Mouse (Mus musculus) liver, postnatal 0 days (tissue): ENCODE data around the gene Bicra. TPM values are rescaled to one million over a fixed set of nuclear protein-coding genes. Genes with fewer than 3 reads are reported as not detected.
A peak's percentile ranks its signal among the peaks of the same experiment; 100 is the strongest.

Experiments used
- ATAC-seq: fragments of 200-750 bp; cut with Nextera tagmentation; 2 replicates; pipeline ENCODE4 v1.8.0; 2017; ENCODE audit warnings: mild to moderate bottlenecking, moderate library complexity
- DNase-seq: peaks from one replicate; pipeline ENCODE4 v3.0.0-alpha.2; 2016
- H3K27ac ChIP-seq: fragments of 300-500 bp; sonication (generic); 2 replicates; pipeline ENCODE4 v1.5.1; 2014; ENCODE audit warnings: antibody characterized with exemption, moderate library complexity, mild to moderate bottlenecking, low read depth
- H3K27me3 ChIP-seq: fragments of 300-500 bp; sonication (generic); 2 replicates; pipeline ENCODE4 v1.6.1; 2014; ENCODE audit warnings: low read length, control low read depth, mixed read lengths; ENCODE audit not compliant: insufficient read depth
- H3K36me3 ChIP-seq: fragments of 300-500 bp; sonication (generic); replicated peaks from 2 replicates; pipeline ENCODE4 v1.6.1; 2014; ENCODE audit warnings: mild to moderate bottlenecking, control low read depth, low read length, moderate library complexity, mixed read lengths; ENCODE audit not compliant: insufficient read depth
- H3K4me1 ChIP-seq: fragments of 300-500 bp; sonication (generic); 2 replicates; pipeline ENCODE4 v1.6.1; 2014; ENCODE audit warnings: antibody characterized with exemption, mild to moderate bottlenecking, control low read depth; ENCODE audit not compliant: insufficient read depth
- H3K4me2 ChIP-seq: fragments of 300-500 bp; sonication (generic); 2 replicates; pipeline ENCODE4 v1.6.1; 2014; ENCODE audit warnings: low read depth, mild to moderate bottlenecking, low read length, moderate library complexity, mixed read lengths
- H3K4me3 ChIP-seq: fragments of 300-500 bp; sonication (generic); 2 replicates; pipeline ENCODE4 v1.5.1; 2014; ENCODE audit warnings: low read depth, low read length
- H3K9ac ChIP-seq: fragments of 300-500 bp; sonication (generic); replicated peaks from 2 replicates; pipeline ENCODE4 v1.6.1; 2014; ENCODE audit warnings: mild to moderate bottlenecking, moderate library complexity
- H3K9me3 ChIP-seq: fragments of 300-500 bp; sonication (generic); 2 replicates; pipeline ENCODE4 v1.6.1; 2016; ENCODE audit warnings: mild to moderate bottlenecking, control low read depth, low read length, mixed read lengths
- CTCF ChIP-seq: sonication (generic); IDR thresholded peaks from 2 replicates; pipeline ENCODE4 v1.5.1; 2016; ENCODE audit warnings: antibody characterized with exemption, low read depth
- EP300 ChIP-seq: IDR thresholded peaks from 2 replicates; pipeline ENCODE4 v1.6.1; 2016; ENCODE audit warnings: antibody characterized with exemption, low read depth, mild to moderate bottlenecking
- WGBS: fragments of 180-500 bp; shearing (Covaris S2); extraction: QIAGEN DNeasy Blood & Tissue Kit; methylation state at CpG from one replicate; pipeline ENCODE4 v1.1.7; 2014; ENCODE audit not compliant: insufficient replicate concordance; 5-methylcytosine and 5-hydroxymethylcytosine counted together
- polyA plus RNA-seq: library from polyadenylated mRNA; unstranded; fragments of >200 nt; fragmentation: Nextera tagmentation; extraction: Ambion mirVana; gene quantifications from 2 replicates; pipeline ENCODE4 v1.2.1, GENCODE M21; 2015

Gene Bicra
- polyA plus RNA-seq, 1 experiment from 2014 or later, result 1.0 TPM

DNA sequence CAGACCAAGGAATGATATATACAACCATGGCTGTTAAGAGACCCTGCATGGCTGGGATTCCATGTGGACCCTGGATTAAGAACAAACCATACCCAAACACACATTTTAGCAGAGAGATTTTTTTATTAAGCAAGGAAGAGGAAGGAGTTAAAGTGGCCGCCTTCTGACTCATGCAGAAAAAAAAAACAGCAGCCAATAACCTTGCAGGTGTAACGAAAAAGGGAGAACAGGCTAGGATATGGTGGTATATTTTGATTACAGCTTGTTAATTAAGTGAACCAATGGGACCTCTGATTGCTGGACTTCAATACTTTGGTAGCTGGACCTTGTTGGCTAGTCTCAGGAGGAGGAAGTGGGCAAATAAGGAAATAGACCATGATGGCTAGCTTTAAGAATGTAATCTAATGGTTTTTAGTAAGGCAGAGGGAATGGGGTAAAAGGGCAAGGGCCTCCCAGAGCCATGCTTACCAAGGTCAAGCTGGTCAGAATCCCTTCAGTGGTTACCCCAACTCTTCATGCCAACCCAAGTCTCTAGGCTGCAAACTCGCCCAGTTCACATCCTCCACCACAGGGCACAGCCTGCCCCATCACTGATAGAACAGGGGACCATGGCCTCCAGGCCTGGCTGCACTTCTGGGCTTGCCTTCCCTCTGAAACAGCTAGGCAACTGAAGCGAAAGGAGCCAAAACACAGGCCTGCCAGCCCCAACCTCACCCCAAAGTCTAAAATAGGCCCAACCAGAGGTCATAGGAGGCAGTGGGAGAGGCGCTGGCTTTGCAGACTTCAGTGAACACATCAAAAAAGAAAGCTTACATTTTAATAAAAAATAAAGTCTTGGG lies 28.2 kb downstream of the Bicra start:
- no peak for ATAC-seq
- TF ChIP-seq CTCF (no peak), EP300 (no peak)
- Histone ChIP-seq H3K9ac (no peak overlapping the region), H3K4me1 (peaks cover 53% of the 10 kb centered on the region), H3K9me3 (no peaks in the 10 kb centered on the region), H3K4me3 (no peak overlapping the region), H3K27me3 (no peaks in the 10 kb centered on the region), H3K36me3 (no peaks in the 10 kb centered on the region), H3K4me2 (0 out of 2 replicates have a peak overlapping the region, but pooled peaks have one; percentile 45), H3K27ac (peak overlapping the region; percentile 62)
- no peak for DNase-seq
- WGBS, result 61% methylated on average over 5 of the region's 5 CpGs

DNA sequence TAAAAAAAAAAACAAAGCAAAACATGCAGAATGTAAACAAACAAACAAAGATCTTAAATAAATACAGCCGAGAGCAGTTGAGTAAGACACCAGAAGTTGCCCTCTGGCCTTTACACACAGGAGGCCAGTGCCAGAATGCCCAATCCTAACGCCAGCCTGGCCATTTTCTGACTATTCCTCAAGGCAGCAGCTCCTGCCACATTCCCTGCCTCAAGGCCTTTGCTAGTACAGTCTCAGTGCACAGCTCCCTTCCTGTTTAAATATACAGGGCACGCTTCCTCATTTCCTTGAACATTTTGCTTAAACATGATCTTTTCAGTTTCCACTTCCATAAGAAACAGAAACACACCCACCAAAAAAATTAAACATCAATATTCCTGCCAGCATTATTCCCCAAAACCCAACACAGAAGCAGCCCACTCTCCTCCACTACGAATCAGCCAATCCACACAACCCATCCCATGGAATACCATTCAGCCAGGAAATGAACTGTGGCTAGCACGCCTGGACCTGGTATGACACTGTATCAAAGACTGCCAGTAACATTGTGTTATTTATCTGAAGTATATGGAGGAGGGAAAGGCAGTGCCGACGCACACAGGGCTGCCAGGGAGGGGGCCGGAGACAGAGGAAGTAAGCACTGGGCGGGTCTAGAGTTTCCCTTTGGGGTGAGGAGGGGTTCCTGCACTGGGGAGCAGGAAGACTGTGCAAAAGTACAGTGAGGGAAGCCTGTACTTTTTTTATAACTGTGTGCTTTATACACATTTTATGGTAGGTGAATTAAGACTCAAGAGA lies 29.5 kb downstream of the Bicra start:
- Histone ChIP-seq H3K4me2 (peak overlapping the region; percentile 45), H3K27ac (peak overlapping the region; percentile 60), H3K4me1 (peaks cover 64% of the 10 kb centered on the region), H3K36me3 (no peaks in the 10 kb centered on the region), H3K9ac (0 out of 2 replicates have a peak overlapping the region, but pooled peaks have one; percentile 11), H3K9me3 (no peaks in the 10 kb centered on the region), H3K27me3 (no peaks in the 10 kb centered on the region), H3K4me3 (peak overlapping the region; percentile 15; the same call in 1 of the 2 replicates)
- no peak for TF ChIP-seq EP300
- TF ChIP-seq CTCF, result no peak
- WGBS, result 28% methylated on average over 9 of the region's 9 CpGs
- DNase-seq, result peak; percentile 52
- ATAC-seq, result peak; percentile 62

DNA sequence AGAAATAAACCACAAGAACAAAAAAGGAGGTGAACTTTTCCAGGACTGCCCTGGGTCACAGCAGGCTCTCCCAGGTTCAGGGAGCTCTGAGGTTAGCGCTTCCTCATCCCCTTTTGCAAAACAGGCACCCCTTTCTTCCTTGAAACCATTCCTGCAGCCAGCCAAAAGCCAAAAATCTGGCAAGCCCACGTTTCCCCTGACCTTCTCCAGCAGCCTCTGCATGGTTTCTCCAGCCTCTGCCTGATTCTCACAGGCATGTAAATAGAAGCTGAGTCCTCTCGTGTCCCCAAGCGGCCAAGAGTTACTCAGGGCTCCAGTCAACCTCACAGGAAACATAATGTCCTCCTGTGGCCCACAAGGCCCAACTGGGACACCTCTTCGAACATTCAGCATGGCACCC lies 32.3 kb downstream of the Bicra start:
- Histone ChIP-seq H3K4me2 (no peak overlapping the region), H3K4me1 (peaks cover 71% of the 10 kb centered on the region), H3K4me3 (no peak overlapping the region), H3K9ac (no peak overlapping the region), H3K27ac (peak overlapping the region; percentile 37), H3K9me3 (no peaks in the 10 kb centered on the region), H3K36me3 (no peaks in the 10 kb centered on the region), H3K27me3 (no peaks in the 10 kb centered on the region)
- no peak for DNase-seq
- no peak for TF ChIP-seq CTCF
- TF ChIP-seq EP300, result no peak
- 58% methylated on average over 5 of the region's 5 CpGs for WGBS
- ATAC-seq, result no peak

DNA sequence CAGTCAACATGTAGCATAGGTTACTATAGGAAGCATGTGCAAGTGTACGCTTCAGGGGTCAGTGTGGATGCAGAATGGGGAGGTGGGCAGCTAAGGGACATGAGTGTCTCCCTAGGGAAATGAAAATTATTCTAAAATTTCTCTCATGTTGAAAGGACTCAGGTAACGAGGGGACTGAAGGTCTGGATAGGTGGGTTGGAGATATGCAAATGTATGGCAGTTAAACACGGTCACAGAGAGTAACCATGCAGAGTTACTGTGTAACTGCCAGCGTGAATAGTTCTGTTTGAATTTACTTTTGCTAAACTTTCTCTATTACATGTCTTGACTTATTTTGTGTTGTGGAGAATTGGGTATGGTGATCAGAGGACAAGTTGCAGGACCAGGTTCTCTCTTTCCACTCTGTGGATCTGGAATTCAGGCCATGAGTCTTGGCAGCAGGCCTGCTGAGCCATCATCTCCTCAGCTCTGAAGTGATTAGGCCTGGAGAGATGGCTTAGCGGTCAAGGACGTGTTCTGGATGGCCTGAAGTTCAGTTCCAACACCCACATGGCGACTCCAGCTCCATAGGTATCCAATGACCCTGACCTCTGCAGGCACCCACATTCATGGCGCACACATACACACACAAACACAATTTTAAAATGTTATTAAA lies 33.1 kb downstream of the Bicra start:
- ATAC-seq, result no peak
- Histone ChIP-seq H3K27ac (peak overlapping the region; percentile 37), H3K36me3 (no peaks in the 10 kb centered on the region), H3K9me3 (no peaks in the 10 kb centered on the region), H3K4me2 (peak overlapping the region; percentile 18; the same call in 1 of the 2 replicates), H3K27me3 (no peaks in the 10 kb centered on the region), H3K9ac (no peak overlapping the region), H3K4me1 (peaks cover 68% of the 10 kb centered on the region), H3K4me3 (no peak overlapping the region)
- no peak for DNase-seq
- 66% methylated on average over 8 of the region's 8 CpGs for WGBS
- TF ChIP-seq EP300, result no peak
- TF ChIP-seq CTCF, result no peak

DNA sequence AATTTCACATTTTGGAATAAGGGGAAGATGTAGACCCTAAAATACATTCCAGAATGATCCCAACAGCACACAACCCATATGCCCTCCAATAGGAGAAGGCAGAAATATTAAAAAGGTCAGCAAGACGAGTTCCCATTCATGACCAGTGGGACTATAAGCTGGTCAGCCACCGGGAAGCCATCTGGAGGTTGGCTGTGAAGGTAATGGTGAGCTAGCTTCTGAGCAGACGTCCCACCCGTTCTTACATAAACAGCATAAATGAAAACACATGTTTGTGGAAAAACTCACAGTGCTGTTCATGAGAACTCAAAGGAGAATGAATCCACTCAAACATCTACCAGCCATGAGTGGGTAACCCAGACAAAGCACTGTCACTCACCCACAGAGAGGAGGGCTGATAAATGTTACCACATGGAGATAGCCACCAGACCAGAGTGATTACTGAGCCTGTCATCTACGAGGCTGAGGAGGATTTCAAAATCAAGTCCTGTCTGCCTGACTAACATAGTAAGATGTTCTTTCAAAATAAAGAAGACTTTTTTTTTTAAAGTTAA lies 33.9 kb downstream of the Bicra start:
- Histone ChIP-seq H3K4me1 (peaks cover 60% of the 10 kb centered on the region), H3K9ac (no peak overlapping the region; the same call in 1 of the 2 replicates)
- 74% methylated on average over 5 of the region's 5 CpGs for WGBS

More for the DNA sequence above, 33.9 kb downstream of the Bicra start:
- TF ChIP-seq EP300 (no peak), CTCF (no peak)
- Histone ChIP-seq H3K27me3 (no peaks in the 10 kb centered on the region), H3K4me2 (no peak overlapping the region), H3K9me3 (no peaks in the 10 kb centered on the region), H3K36me3 (no peaks in the 10 kb centered on the region), H3K4me3 (no peak overlapping the region), H3K27ac (peak overlapping the region; percentile 34; the same call in 1 of the 2 replicates)
- no peak for DNase-seq
- ATAC-seq, result no peak
